Mouse (Mus musculus) macrophage (primary cell): ENCODE results near the gene Pprc1. TPM values are rescaled to one million over a fixed set of nuclear protein-coding genes. Genes with fewer than 3 reads are reported as not detected.

ENCODE experiments used
- H3K27ac ChIP-seq: fragments of 350-480 bp; formaldehyde crosslinking; 2 replicates; pipeline ENCODE4 v1.9.0; 2021
- H3K36me3 ChIP-seq: fragments of 350-480 bp; formaldehyde crosslinking; 2 replicates; pipeline ENCODE4 v1.9.0; 2021; ENCODE audit errors: inconsistent target
- H3K4me3 ChIP-seq: fragments of 350-480 bp; formaldehyde crosslinking; 2 replicates; pipeline ENCODE4 v1.9.0; 2021; ENCODE audit errors: inconsistent target
- H3K79me2 ChIP-seq: fragments of 350-480 bp; formaldehyde crosslinking; 2 replicates; pipeline ENCODE4 v1.9.0; 2021; ENCODE audit errors: inconsistent target
- whole genome bisulfite sequencing: methylation state at CpG from one replicate; pipeline ENCODE4 v1.1.7; 2026; ENCODE audit warnings: inconsistent platforms; ENCODE audit not compliant: missing documents; 5-methylcytosine and 5-hydroxymethylcytosine counted together
- polyA plus RNA-seq: library from polyadenylated mRNA; stranded (reverse); fragments of 250-400 nt; gene quantifications from 3 replicates; pipeline ENCODE4 v1.2.4, GENCODE M21; 2018; ENCODE audit warnings: inconsistent platforms

The Pprc1 gene
- polyA plus RNA-seq, 1 experiment from 2014 or later: 15.9 TPM

- 67% methylated on average over 10 of the region's 11 CpGs for WGBS
- Histone ChIP-seq H3K4me3 (no peak overlapping the region), H3K79me2 (no peaks in the 10 kb centered on the region), H3K36me3 (peaks cover 23% of the 10 kb centered on the region), H3K27ac (no peak overlapping the region)
Observed at GRCm38 (mm10) chr19:46028747-46029320, 15.9 kb upstream of the Pprc1 start.

- WGBS: 100% methylated on average over 1 of the region's 1 CpGs
- H3K4me3 ChIP-seq: no peak overlapping the region
- peaks cover 31% of the 10 kb centered on the region for H3K36me3 ChIP-seq
- no peaks in the 10 kb centered on the region for H3K79me2 ChIP-seq
- no peak overlapping the region for H3K27ac ChIP-seq
Observed at GRCm38 (mm10) chr19:46029652-46030051, 15.0 kb upstream of the Pprc1 start.

GRCm38 (mm10) chr19:46030196-46030983 is 14.3 kb upstream of the Pprc1 start:
- no peak overlapping the region for H3K27ac ChIP-seq
- peaks cover 38% of the 10 kb centered on the region for H3K36me3 ChIP-seq
- H3K79me2 ChIP-seq: no peaks in the 10 kb centered on the region; the same call in 1 of the 2 replicates
- WGBS: 96% methylated on average over 8 of the region's 10 CpGs
- no peak overlapping the region for H3K4me3 ChIP-seq

- Histone ChIP-seq H3K79me2 (peaks cover 13% of the 10 kb centered on the region), H3K27ac (no peak overlapping the region), H3K36me3 (peaks cover 45% of the 10 kb centered on the region), H3K4me3 (no peak overlapping the region)
- 84% methylated on average over 9 of the region's 9 CpGs for WGBS
Observed at GRCm38 (mm10) chr19:46031689-46032432, 12.8 kb upstream of the Pprc1 start.

- peaks cover 45% of the 10 kb centered on the region for H3K36me3 ChIP-seq
- peaks cover 24% of the 10 kb centered on the region for H3K79me2 ChIP-seq
- no peak overlapping the region for H3K4me3 ChIP-seq
- H3K27ac ChIP-seq: no peak overlapping the region
- WGBS: 91% methylated on average over 24 of the region's 26 CpGs
Observed at GRCm38 (mm10) chr19:46032731-46033510, 11.8 kb upstream of the Pprc1 start.

- peaks cover 34% of the 10 kb centered on the region for H3K79me2 ChIP-seq
- H3K4me3 ChIP-seq: no peak overlapping the region
- 97% methylated on average over 11 of the region's 11 CpGs for WGBS
- peaks cover 45% of the 10 kb centered on the region for H3K36me3 ChIP-seq
- no peak overlapping the region for H3K27ac ChIP-seq
Observed at GRCm38 (mm10) chr19:46033911-46034310, 10.8 kb upstream of the Pprc1 start.

- 95% methylated on average over 13 of the region's 13 CpGs for WGBS
- Histone ChIP-seq H3K4me3 (no peak overlapping the region), H3K79me2 (peaks cover 49% of the 10 kb centered on the region), H3K27ac (no peak overlapping the region), H3K36me3 (peaks cover 45% of the 10 kb centered on the region)
Observed at GRCm38 (mm10) chr19:46035971-46036370, 8.7 kb upstream of the Pprc1 start.

- peaks cover 44% of the 10 kb centered on the region for H3K36me3 ChIP-seq
- H3K27ac ChIP-seq: no peak overlapping the region
- peaks cover 56% of the 10 kb centered on the region for H3K79me2 ChIP-seq
- 94% methylated on average over 13 of the region's 13 CpGs for WGBS
- H3K4me3 ChIP-seq: no peak overlapping the region
Observed at GRCm38 (mm10) chr19:46036477-46037242, 8.0 kb upstream of the Pprc1 start.

- no peak overlapping the region for H3K4me3 ChIP-seq
- WGBS: 47% methylated on average over 6 of the region's 6 CpGs
- peaks cover 63% of the 10 kb centered on the region for H3K79me2 ChIP-seq
- peaks cover 37% of the 10 kb centered on the region for H3K36me3 ChIP-seq
- no peak overlapping the region for H3K27ac ChIP-seq
Observed at GRCm38 (mm10) chr19:46037243-46037924, 7.3 kb upstream of the Pprc1 start.

GRCm38 (mm10) chr19:46037925-46038850 is 6.5 kb upstream of the Pprc1 start:
- Histone ChIP-seq H3K4me3 (peak overlapping the region; percentile 43), H3K79me2 (peaks cover 71% of the 10 kb centered on the region), H3K36me3 (peaks cover 29% of the 10 kb centered on the region), H3K27ac (0 out of 2 replicates have a peak overlapping the region, but pooled peaks have one; percentile 21)
- 18% methylated on average over 12 of the region's 13 CpGs for WGBS

GRCm38 (mm10) chr19:46038851-46039260 is 5.8 kb upstream of the Pprc1 start:
- 2% methylated on average over 16 of the region's 17 CpGs for WGBS

GRCm38 (mm10) chr19:46039478-46039877 is 5.2 kb upstream of the Pprc1 start:
- peak overlapping the region; percentile 34 for H3K4me3 ChIP-seq
- peak overlapping the region; percentile 77 for H3K27ac ChIP-seq
- peaks cover 16% of the 10 kb centered on the region; the same call in 1 of the 2 replicates for H3K36me3 ChIP-seq
- H3K79me2 ChIP-seq: peaks cover 84% of the 10 kb centered on the region
- 0% methylated on average over 10 of the region's 30 CpGs for WGBS

More at GRCm38 (mm10) chr19:46038851-46039260, 5.8 kb upstream of the Pprc1 start:
- Histone ChIP-seq H3K79me2 (peaks cover 78% of the 10 kb centered on the region), H3K27ac (0 out of 2 replicates have a peak overlapping the region, but pooled peaks have one; percentile 21), H3K4me3 (peak overlapping the region; percentile 43), H3K36me3 (peaks cover 22% of the 10 kb centered on the region; the same call in 1 of the 2 replicates)
